Mouse (Mus musculus) midbrain, embryonic 16.5 days (tissue): ENCODE data around the gene Asic1. TPM values are rescaled to one million over a fixed set of nuclear protein-coding genes. Genes with fewer than 3 reads are reported as not detected.

Experiments
- ATAC-seq: fragments of 200-750 bp; cut with Nextera tagmentation; 2 replicates; pipeline ENCODE4 v1.8.0; 2017; ENCODE audit warnings: moderate TSS enrichment
- H3K27ac ChIP-seq: fragments of 300-500 bp; sonication (generic); 2 replicates; pipeline ENCODE4 v1.5.1; 2014; ENCODE audit warnings: mild to moderate bottlenecking, low read length, mixed read lengths
- H3K27me3 ChIP-seq: fragments of 300-500 bp; sonication (generic); 2 replicates; pipeline ENCODE4 v1.6.1; 2014; ENCODE audit warnings: low read depth, low read length, mixed read lengths; ENCODE audit not compliant: control insufficient read depth, insufficient read depth
- H3K36me3 ChIP-seq: fragments of 300-500 bp; sonication (generic); 2 replicates; pipeline ENCODE4 v1.6.1; 2014; ENCODE audit warnings: mild to moderate bottlenecking, low read length, moderate library complexity, mixed read lengths; ENCODE audit not compliant: control insufficient read depth, insufficient read depth
- H3K4me1 ChIP-seq: fragments of 300-500 bp; sonication (generic); 2 replicates; pipeline ENCODE4 v1.6.1; 2014; ENCODE audit warnings: mild to moderate bottlenecking, low read length, mixed read lengths; ENCODE audit not compliant: control insufficient read depth, insufficient read depth
- H3K4me2 ChIP-seq: fragments of 300-500 bp; sonication (generic); 2 replicates; pipeline ENCODE4 v1.6.1; 2014; ENCODE audit warnings: mild to moderate bottlenecking, low read length, mixed read lengths
- H3K4me3 ChIP-seq: fragments of 300-500 bp; sonication (generic); 2 replicates; pipeline ENCODE4 v1.5.1; 2014; ENCODE audit warnings: low read depth, mild to moderate bottlenecking, low read length, moderate library complexity, mixed read lengths
- H3K9ac ChIP-seq: fragments of 300-500 bp; sonication (generic); 2 replicates; pipeline ENCODE4 v1.6.1; 2014; ENCODE audit warnings: low read depth, low read length, mixed read lengths
- H3K9me3 ChIP-seq: fragments of 300-500 bp; sonication (generic); replicated peaks from 2 replicates; pipeline ENCODE4 v1.6.1; 2014; ENCODE audit warnings: mild to moderate bottlenecking, low read length, mixed read lengths; ENCODE audit not compliant: control insufficient read depth, poor library complexity, severe bottlenecking
- WGBS: fragments of 180-500 bp; shearing (Covaris S2); extraction: QIAGEN DNeasy Blood & Tissue Kit; methylation state at CpG from one replicate; pipeline ENCODE4 v1.1.7; 2014; 5-methylcytosine and 5-hydroxymethylcytosine counted together
- polyA plus RNA-seq: library from polyadenylated mRNA; unstranded; fragments of >200 nt; fragmentation: Nextera tagmentation; extraction: Ambion mirVana; gene quantifications from 2 replicates; pipeline ENCODE4 v1.2.1, GENCODE M21; 2015

Gene Asic1
- polyA plus RNA-seq, 1 experiment from 2014 or later: 53.9 TPM

GRCm38 (mm10) chr15:99703104-99703503, 32.9 kb downstream of the Asic1 start:
- ATAC-seq: no peak
- H3K36me3 ChIP-seq: peaks cover 25% of the 10 kb centered on the region
- no peaks in the 10 kb centered on the region for H3K9me3 ChIP-seq
- H3K27ac ChIP-seq: peak overlapping the region; percentile 93
- peak overlapping the region; percentile 65 for H3K4me3 ChIP-seq
- peak overlapping the region; percentile 88 for H3K9ac ChIP-seq
- peaks cover 24% of the 10 kb centered on the region for H3K4me1 ChIP-seq
- peak overlapping the region; percentile 99 for H3K4me2 ChIP-seq
- WGBS: 54% methylated on average over 9 of the region's 9 CpGs
- no peaks in the 10 kb centered on the region for H3K27me3 ChIP-seq

GRCm38 (mm10) chr15:99703676-99704040, 33.5 kb downstream of the Asic1 start:
- Histone ChIP-seq H3K36me3 (peaks cover 29% of the 10 kb centered on the region), H3K9me3 (no peaks in the 10 kb centered on the region), H3K27me3 (no peaks in the 10 kb centered on the region), H3K27ac (peak overlapping the region; percentile 93; the same call in 1 of the 2 replicates), H3K9ac (peak overlapping the region; percentile 88), H3K4me1 (peaks cover 24% of the 10 kb centered on the region), H3K4me3 (peak overlapping the region; percentile 65), H3K4me2 (peak overlapping the region; percentile 99)
- no peak for ATAC-seq
- 53% methylated on average over 5 of the region's 5 CpGs for WGBS

DNA sequence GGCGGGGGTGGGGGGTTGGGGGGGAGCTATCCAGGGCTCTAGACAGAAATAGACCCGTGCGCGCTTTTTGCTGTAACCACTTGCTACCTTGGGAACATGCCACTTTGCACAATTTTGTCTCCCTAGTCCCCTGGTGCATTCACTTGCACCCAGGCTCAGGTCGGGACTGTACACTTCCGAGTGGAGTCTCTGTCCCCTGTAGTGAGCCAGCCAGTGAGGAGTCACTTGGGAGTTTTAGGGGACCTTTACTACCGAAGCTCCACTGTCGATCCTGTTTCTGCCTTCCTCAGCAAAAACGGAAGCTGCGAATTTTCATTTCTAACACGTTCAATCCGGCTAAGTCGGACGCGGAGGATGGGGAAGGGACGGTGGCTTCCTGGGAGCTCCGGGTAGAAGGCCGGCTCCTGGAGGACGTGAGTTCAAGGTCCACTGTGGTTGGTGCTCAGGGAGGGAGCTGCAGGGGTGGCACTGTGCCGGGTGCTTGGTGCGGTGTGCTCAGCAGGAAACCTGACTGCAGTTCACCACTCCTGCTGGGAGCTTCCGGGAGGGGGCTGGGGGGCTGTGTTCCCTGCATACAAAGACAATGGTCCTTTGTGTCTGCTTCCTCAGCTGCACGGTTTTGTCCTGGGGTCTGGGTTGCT, 34.0 kb downstream of the Asic1 start:
- Histone ChIP-seq H3K9ac (peak overlapping the region; percentile 88), H3K9me3 (no peaks in the 10 kb centered on the region), H3K27ac (peak overlapping the region; percentile 68), H3K36me3 (peaks cover 31% of the 10 kb centered on the region), H3K4me3 (peak overlapping the region; percentile 27), H3K4me2 (peak overlapping the region; percentile 99), H3K4me1 (peaks cover 24% of the 10 kb centered on the region), H3K27me3 (no peaks in the 10 kb centered on the region)
- 18% methylated on average over 23 of the region's 23 CpGs for WGBS
- ATAC-seq: no peak

- H3K9me3 ChIP-seq: no peaks in the 10 kb centered on the region
- peak overlapping the region; percentile 68 for H3K27ac ChIP-seq
- H3K4me1 ChIP-seq: peaks cover 24% of the 10 kb centered on the region
- peaks cover 32% of the 10 kb centered on the region for H3K36me3 ChIP-seq
- no peaks in the 10 kb centered on the region for H3K27me3 ChIP-seq
- H3K4me2 ChIP-seq: peak overlapping the region; percentile 99
- peak overlapping the region; percentile 27 for H3K4me3 ChIP-seq
- peak overlapping the region; percentile 88; the same call in 1 of the 2 replicates for H3K9ac ChIP-seq
- no peak for ATAC-seq
- 11% methylated on average over 7 of the region's 7 CpGs for WGBS
Observed at GRCm38 (mm10) chr15:99704881-99705280, 34.7 kb downstream of the Asic1 start.

- Histone ChIP-seq H3K27ac (peak within 1 kb of the TSS; percentile 68), H3K4me1 (peaks cover 24% of the 10 kb centered on the region), H3K27me3 (no peaks in the 10 kb centered on the region), H3K9me3 (no peaks in the 10 kb centered on the region), H3K4me2 (peak within 1 kb of the TSS; percentile 99), H3K36me3 (peaks cover 38% of the 10 kb centered on the region), H3K4me3 (peak within 1 kb of the TSS; percentile 27), H3K9ac (peak within 1 kb of the TSS; percentile 88)
- WGBS: 70% methylated on average over 11 of the region's 11 CpGs
- ATAC-seq: no peak
Observed at GRCm38 (mm10) chr15:99705440-99706048, 35.4 kb downstream of the Asic1 start, which contains the start of gene Gm17349. TSS of gene Gm17349 (minus strand) at chr15:99705490.

DNA sequence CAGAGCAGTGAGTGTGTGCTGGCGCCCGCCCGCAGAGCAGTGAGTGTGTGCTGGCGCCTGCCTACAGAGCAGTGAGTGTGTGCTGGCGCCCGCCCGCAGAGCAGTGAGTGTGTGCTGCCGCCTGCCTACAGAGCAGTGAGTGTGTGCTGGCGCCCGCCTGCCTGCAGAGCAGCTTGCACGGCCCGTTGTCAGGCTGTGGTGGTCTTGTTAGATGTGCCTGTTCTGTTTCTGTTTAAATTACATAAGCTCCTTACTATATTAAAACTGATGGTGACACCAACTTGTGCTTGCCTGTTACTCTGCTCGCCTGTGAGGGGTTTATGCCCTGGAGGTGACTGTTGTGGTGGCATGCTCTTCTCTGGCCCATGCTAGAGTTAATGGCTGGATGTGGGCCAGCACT, 38.0 kb downstream of the Asic1 start:
- 93% methylated on average over 13 of the region's 13 CpGs for WGBS
- ATAC-seq: no peak
- Histone ChIP-seq H3K4me1 (peaks cover 16% of the 10 kb centered on the region), H3K9ac (no peak overlapping the region), H3K27me3 (no peaks in the 10 kb centered on the region), H3K36me3 (peaks cover 54% of the 10 kb centered on the region), H3K9me3 (no peaks in the 10 kb centered on the region), H3K27ac (no peak overlapping the region), H3K4me2 (no peak overlapping the region), H3K4me3 (no peak overlapping the region)

- Histone ChIP-seq H3K4me3 (no peak overlapping the region), H3K27me3 (no peaks in the 10 kb centered on the region), H3K27ac (no peak overlapping the region), H3K9me3 (no peaks in the 10 kb centered on the region), H3K9ac (no peak overlapping the region), H3K36me3 (peaks cover 64% of the 10 kb centered on the region), H3K4me2 (no peak overlapping the region), H3K4me1 (no peaks in the 10 kb centered on the region; the same call in 1 of the 2 replicates)
- WGBS: 95% methylated on average over 10 of the region's 10 CpGs
- ATAC-seq: no peak
Observed at GRCm38 (mm10) chr15:99710221-99711190, 40.3 kb downstream of the Asic1 start.

GRCm38 (mm10) chr15:99711491-99711890, 41.3 kb downstream of the Asic1 start:
- H3K9ac ChIP-seq: no peak overlapping the region
- peaks cover 6% of the 10 kb centered on the region; the same call in 1 of the 2 replicates for H3K4me1 ChIP-seq
- H3K4me2 ChIP-seq: no peak overlapping the region
- H3K4me3 ChIP-seq: no peak overlapping the region
- no peaks in the 10 kb centered on the region for H3K27me3 ChIP-seq
- no peak overlapping the region for H3K27ac ChIP-seq
- peaks cover 58% of the 10 kb centered on the region for H3K36me3 ChIP-seq
- no peaks in the 10 kb centered on the region for H3K9me3 ChIP-seq
- 77% methylated on average over 3 of the region's 3 CpGs for WGBS
- no peak for ATAC-seq
